ENCODE assay signal across 6 mouse cellular contexts in genomic region chr5:64588768-64589167, GRCm38 (mm10).
A peak's percentile ranks its signal among the peaks of the same experiment; 100 is the strongest.
DNase-seq lines count a peak whose midpoint lies in the region; ATAC-seq and TF ChIP-seq lines count a peak whose summit lies in the region.
"Not testable (repeated sequence)": the region's sequence is repeated elsewhere in the genome, so short reads cannot be mapped to it uniquely, and the experiment has no call there.

No protein-coding gene starts in this region.

- TF ChIP-seq EP300 in MEL (IDR thresholded peaks at IDR 0.05; ENCODE audit: low read depth in 1 of 2, low read length in 2 of 2), result not testable (repeated sequence)

- 92% methylated on average over 8 of the region's 8 CpGs for WGBS in heart, embryonic 13.5 days
- WGBS in kidney, embryonic 15.5 days, result 95% methylated on average over 8 of the region's 8 CpGs
- WGBS in liver, embryonic 13.5 days (ENCODE audit: insufficient replicate concordance), result 90% methylated on average over 8 of the region's 8 CpGs
- WGBS in liver, embryonic 16.5 days (ENCODE audit: insufficient replicate concordance), result 88% methylated on average over 8 of the region's 8 CpGs
- 94% methylated on average over 8 of the region's 8 CpGs for WGBS in midbrain, embryonic 11.5 days

- not testable (repeated sequence) for DNase-seq in MEL (ENCODE audit: low read depth, low spot score); liver, embryonic 13.5 days
- DNase-seq in midbrain, embryonic 11.5 days (ENCODE audit: low spot score, missing footprints), result peak; percentile 69

- not testable (repeated sequence) for H3K9me3 ChIP-seq in MEL (replicated peaks; ENCODE audit: insufficient read depth, low read length); heart, embryonic 13.5 days; kidney, embryonic 15.5 days (replicated peaks); liver, embryonic 13.5 days (replicated peaks); liver, embryonic 16.5 days (replicated peaks; ENCODE audit: control insufficient read depth, low read length); midbrain, embryonic 11.5 days (ENCODE audit: control insufficient read depth, low read length)

- not testable (repeated sequence) for TF ChIP-seq POLR2A in MEL (IDR thresholded peaks at IDR 0.05; ENCODE audit: control insufficient read depth in 1 of 2, insufficient read depth in 1 of 2, low read depth in 1 of 2, low read length in 2 of 2, poor library complexity in 1 of 2)

- H3K4me2 ChIP-seq in heart, embryonic 13.5 days; kidney, embryonic 15.5 days; liver, embryonic 16.5 days (ENCODE audit: low read depth, low read length); midbrain, embryonic 11.5 days: not testable (repeated sequence)
- H3K4me2 ChIP-seq in liver, embryonic 13.5 days, result 0 out of 2 replicates have a peak overlapping the region, but pooled peaks have one; percentile 49

- H3K36me3 ChIP-seq in MEL (ENCODE audit: control insufficient read depth in 1 of 2, insufficient read depth in 2 of 2, low read length in 2 of 2), result peaks cover 0 to 51% of the 10 kb centered on the region in 2 experiments; a peak in 2 of 4 replicates
- not testable (repeated sequence) for H3K36me3 ChIP-seq in heart, embryonic 13.5 days; kidney, embryonic 15.5 days; liver, embryonic 13.5 days; liver, embryonic 16.5 days (ENCODE audit: control insufficient read depth, insufficient read depth); midbrain, embryonic 11.5 days (ENCODE audit: control insufficient read depth, insufficient read depth, low read length)

- H3K27ac ChIP-seq in MEL (ENCODE audit: control insufficient read depth, low read depth, low read length), result peak overlapping the region; percentile 99
- 0 out of 2 replicates have a peak overlapping the region, but pooled peaks have one; percentile 33 for H3K27ac ChIP-seq in heart, embryonic 13.5 days (replicated peaks)
- H3K27ac ChIP-seq in kidney, embryonic 15.5 days, result 0 out of 2 replicates have a peak overlapping the region, but pooled peaks have one; percentile 9
- H3K27ac ChIP-seq in liver, embryonic 13.5 days, result peak overlapping the region; percentile 98
- H3K27ac ChIP-seq in liver, embryonic 16.5 days (ENCODE audit: low read length), result peak overlapping the region; percentile 88
- H3K27ac ChIP-seq in midbrain, embryonic 11.5 days (ENCODE audit: low read depth, low read length), result not testable (repeated sequence)

- peaks cover 32 to 43% of the 10 kb centered on the region in 2 experiments for H3K4me1 ChIP-seq in MEL (ENCODE audit: control insufficient read depth in 1 of 2, insufficient read depth in 2 of 2, low read length in 2 of 2)
- H3K4me1 ChIP-seq in heart, embryonic 13.5 days, result peaks cover 24% of the 10 kb centered on the region
- peaks cover 10% of the 10 kb centered on the region for H3K4me1 ChIP-seq in kidney, embryonic 15.5 days
- H3K4me1 ChIP-seq in liver, embryonic 13.5 days (replicated peaks), result peaks cover 87% of the 10 kb centered on the region
- peaks cover 57% of the 10 kb centered on the region for H3K4me1 ChIP-seq in liver, embryonic 16.5 days (ENCODE audit: control insufficient read depth, low read depth, low read length)
- not testable (repeated sequence) for H3K4me1 ChIP-seq in midbrain, embryonic 11.5 days (ENCODE audit: control insufficient read depth, insufficient read depth, low read length)

- not testable (repeated sequence) for TF ChIP-seq RAD21 in MEL (IDR thresholded peaks at IDR 0.05; ENCODE audit: low read depth, low read length)

- H3K27me3 ChIP-seq in MEL (ENCODE audit: control insufficient read depth in 1 of 2, insufficient read depth in 2 of 2, low read length in 2 of 2); heart, embryonic 13.5 days (replicated peaks); kidney, embryonic 15.5 days; liver, embryonic 13.5 days; liver, embryonic 16.5 days (ENCODE audit: control insufficient read depth, insufficient read depth, low read depth, low read length); midbrain, embryonic 11.5 days (ENCODE audit: control insufficient read depth, insufficient read depth, low read length): not testable (repeated sequence)

- not testable (repeated sequence) for H3K79me2 ChIP-seq in MEL (ENCODE audit: control insufficient read depth, insufficient read depth, low read length, poor library complexity)

- not testable (repeated sequence) for TF ChIP-seq CTCF in MEL (IDR thresholded peaks at IDR 0.05 in 2 of 3, conservative IDR thresholded peaks at IDR 0.05 in 1 of 3; ENCODE audit: control insufficient read depth in 1 of 3, insufficient read depth in 1 of 3, low read depth in 2 of 3, low read length in 3 of 3, poor library complexity in 1 of 3, severe bottlenecking in 1 of 3)

- not testable (repeated sequence) for H3K4me3 ChIP-seq in MEL (ENCODE audit: control insufficient read depth in 1 of 2, insufficient read depth in 1 of 2, low read depth in 2 of 2, low read length in 2 of 2); heart, embryonic 13.5 days; kidney, embryonic 15.5 days (replicated peaks); liver, embryonic 13.5 days (replicated peaks); liver, embryonic 16.5 days (ENCODE audit: low read depth, low read length); midbrain, embryonic 11.5 days (ENCODE audit: low read depth, low read length)

- H3K9ac ChIP-seq in MEL (ENCODE audit: control insufficient read depth, low read depth, low read length, poor library complexity, severe bottlenecking); heart, embryonic 13.5 days; kidney, embryonic 15.5 days; liver, embryonic 16.5 days (ENCODE audit: low read depth, low read length); midbrain, embryonic 11.5 days (ENCODE audit: low read length): not testable (repeated sequence)
- H3K9ac ChIP-seq in liver, embryonic 13.5 days, result peak overlapping the region; percentile 68

- not testable (repeated sequence) for ATAC-seq in heart, embryonic 13.5 days (ENCODE audit: extremely low read depth, insufficient number of reproducible peaks, low FRiP score, low TSS enrichment); kidney, embryonic 15.5 days (replicated peaks; ENCODE audit: low FRiP score); liver, embryonic 13.5 days (ENCODE audit: low read depth); liver, embryonic 16.5 days (ENCODE audit: low read depth); midbrain, embryonic 11.5 days (ENCODE audit: low FRiP score)

TF ChIP-seq in MEL, 35 proteins besides CTCF, POLR2A, EP300 and RAD21:
- TF ChIP-seq CHD1 (IDR thresholded peaks at IDR 0.05; ENCODE audit: low read depth, low read length), result 0 out of 2 replicates have a peak, but pooled peaks have one; percentile 44
